Mouse (Mus musculus) lung, embryonic 15.5 days (tissue): ENCODE results near the gene 1700021F07Rik. TPM values are rescaled to one million over a fixed set of nuclear protein-coding genes. Genes with fewer than 3 reads are reported as not detected.

Experiments used
- ATAC-seq: fragments of 200-750 bp; cut with Nextera tagmentation; 2 replicates; pipeline ENCODE4 v1.8.0; 2017; ENCODE audit warnings: moderate number of reproducible peaks, borderline replicate concordance; ENCODE audit not compliant: low FRiP score, low TSS enrichment; ENCODE audit errors: extremely low read depth
- H3K27ac ChIP-seq: fragments of 300-500 bp; sonication (generic); 2 replicates; pipeline ENCODE4 v1.5.1; 2015; ENCODE audit warnings: moderate library complexity, mild to moderate bottlenecking, inconsistent platforms
- H3K27me3 ChIP-seq: fragments of 300-500 bp; sonication (generic); 2 replicates; pipeline ENCODE4 v1.6.1; 2015; ENCODE audit warnings: inconsistent platforms
- H3K36me3 ChIP-seq: fragments of 300-500 bp; sonication (generic); 2 replicates; pipeline ENCODE4 v1.6.1; 2015; ENCODE audit warnings: inconsistent platforms
- H3K4me1 ChIP-seq: fragments of 300-500 bp; sonication (generic); 2 replicates; pipeline ENCODE4 v1.6.1; 2015; ENCODE audit warnings: inconsistent platforms
- H3K4me2 ChIP-seq: fragments of 300-500 bp; sonication (generic); 2 replicates; pipeline ENCODE4 v1.6.1; 2015; ENCODE audit warnings: inconsistent platforms, mild to moderate bottlenecking, moderate library complexity
- H3K4me3 ChIP-seq: fragments of 300-500 bp; sonication (generic); 2 replicates; pipeline ENCODE4 v1.5.1; 2015; ENCODE audit warnings: mild to moderate bottlenecking, inconsistent platforms
- H3K9ac ChIP-seq: fragments of 300-500 bp; sonication (generic); 2 replicates; pipeline ENCODE4 v1.6.1; 2015; ENCODE audit warnings: inconsistent platforms
- H3K9me3 ChIP-seq: fragments of 300-500 bp; sonication (generic); 2 replicates; pipeline ENCODE4 v1.6.1; 2016; ENCODE audit warnings: inconsistent platforms
- WGBS: fragments of 180-500 bp; shearing (Covaris S2); methylation state at CpG from one replicate; pipeline ENCODE4 v1.1.7; 2015; 5-methylcytosine and 5-hydroxymethylcytosine counted together
- polyA plus RNA-seq: library from polyadenylated mRNA; unstranded; fragments of >200 nt; fragmentation: Nextera tagmentation; extraction: Ambion mirVana; gene quantifications from 2 replicates; pipeline ENCODE4 v1.2.1, GENCODE M21; 2015

1700021F07Rik gene
- polyA plus RNA-seq, 1 experiment from 2014 or later: not detected

DNA sequence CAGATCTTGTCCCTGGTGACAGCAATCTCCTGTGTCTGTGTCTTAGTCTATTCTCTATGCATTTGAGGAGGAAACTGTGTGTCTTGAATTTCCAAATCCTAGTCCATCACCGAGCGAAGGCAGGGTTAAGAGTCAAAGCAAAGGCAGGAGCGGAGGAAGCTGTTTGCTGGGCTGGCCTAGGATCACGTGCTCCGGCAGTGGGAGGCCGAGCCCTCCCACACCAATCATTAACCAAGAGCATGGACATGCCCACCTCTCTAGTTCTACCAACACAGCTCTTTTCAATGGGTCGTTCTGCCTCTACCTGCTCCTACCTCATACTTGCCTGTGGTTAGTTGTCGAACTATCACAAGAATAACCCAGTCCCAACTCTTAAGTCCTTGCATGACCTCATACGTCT is 13.5 kb downstream of the 1700021F07Rik start:
- WGBS: 72% methylated on average over 9 of the region's 9 CpGs
- Histone ChIP-seq H3K4me1 (no peaks in the 10 kb centered on the region), H3K4me3 (no peak overlapping the region), H3K36me3 (no peaks in the 10 kb centered on the region), H3K9me3 (no peaks in the 10 kb centered on the region), H3K4me2 (no peak overlapping the region), H3K9ac (no peak overlapping the region), H3K27me3 (no peaks in the 10 kb centered on the region), H3K27ac (no peak overlapping the region)
- no peak for ATAC-seq

DNA sequence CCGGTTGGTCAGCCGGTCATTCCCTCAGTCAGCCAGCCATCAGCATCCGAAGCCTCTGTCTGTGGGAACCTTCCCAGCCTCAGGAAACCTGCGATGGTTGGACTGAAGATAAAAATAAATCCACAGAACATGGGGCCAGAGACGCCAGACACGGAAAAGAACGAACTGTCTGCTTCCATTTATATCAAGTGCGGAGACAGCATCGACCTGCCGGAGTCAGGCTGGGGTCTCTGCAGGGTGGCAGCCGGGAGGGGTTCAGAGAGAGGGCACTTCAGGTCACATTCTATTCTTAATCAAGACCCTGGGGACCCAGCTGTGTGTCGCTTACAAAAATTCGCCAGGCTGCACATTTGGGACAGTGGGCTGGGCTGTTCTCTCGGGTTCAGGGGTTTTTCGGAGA is 17.4 kb downstream of the 1700021F07Rik start:
- Histone ChIP-seq H3K36me3 (no peaks in the 10 kb centered on the region), H3K4me3 (no peak overlapping the region), H3K27ac (no peak overlapping the region), H3K9me3 (no peaks in the 10 kb centered on the region), H3K4me1 (no peaks in the 10 kb centered on the region), H3K27me3 (no peaks in the 10 kb centered on the region), H3K4me2 (no peak overlapping the region), H3K9ac (no peak overlapping the region)
- 44% methylated on average over 15 of the region's 15 CpGs for WGBS
- ATAC-seq: no peak

DNA sequence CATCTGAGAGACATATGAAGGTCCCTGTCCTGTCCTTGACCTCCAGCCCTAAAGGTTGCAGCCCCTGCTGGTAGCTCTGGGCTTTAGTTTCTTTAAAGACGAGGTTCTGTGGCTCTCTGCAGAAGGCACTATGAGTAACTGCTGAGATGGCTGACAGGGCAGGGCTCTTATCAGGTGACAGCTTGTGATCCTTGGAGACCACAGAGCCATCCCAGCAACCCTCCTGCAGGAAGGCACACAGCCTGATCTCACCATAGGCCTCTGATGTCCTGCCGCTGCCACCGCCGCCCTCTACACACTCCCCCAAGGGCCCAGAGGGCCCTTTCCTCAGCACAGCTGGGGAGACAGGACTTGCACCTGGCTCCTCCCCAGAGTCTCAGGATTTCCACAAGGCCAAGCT is 19.4 kb downstream of the 1700021F07Rik start:
- no peaks in the 10 kb centered on the region for H3K27me3 ChIP-seq
- no peak for ATAC-seq
- H3K4me3 ChIP-seq: no peak overlapping the region
- no peak overlapping the region for H3K27ac ChIP-seq
- no peak overlapping the region for H3K9ac ChIP-seq
- no peak overlapping the region for H3K4me2 ChIP-seq
- H3K4me1 ChIP-seq: no peaks in the 10 kb centered on the region
- 61% methylated on average over 4 of the region's 4 CpGs for WGBS
- H3K9me3 ChIP-seq: no peaks in the 10 kb centered on the region
- H3K36me3 ChIP-seq: no peaks in the 10 kb centered on the region

DNA sequence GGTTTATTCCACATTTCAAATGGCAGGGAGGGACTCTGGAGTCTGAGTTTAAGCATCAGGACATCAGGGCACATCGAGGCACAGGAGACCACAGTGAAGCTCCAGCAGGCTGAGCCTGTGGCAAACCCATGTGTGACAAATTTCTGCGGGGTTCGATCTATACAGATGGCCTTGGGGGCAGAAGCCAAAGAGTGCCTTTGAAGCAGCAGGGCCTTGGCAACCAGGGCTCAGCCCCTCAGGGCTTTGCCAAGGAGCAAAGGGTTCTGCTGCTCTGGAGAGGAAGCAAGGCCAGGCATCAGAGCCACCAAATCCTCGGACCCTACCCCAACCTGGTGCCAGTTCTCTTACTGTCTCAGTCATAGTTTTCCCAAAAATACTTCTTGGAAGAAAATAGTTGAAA is 20.3 kb downstream of the 1700021F07Rik start:
- Histone ChIP-seq H3K27ac (no peak overlapping the region), H3K4me2 (no peak overlapping the region), H3K9ac (no peak overlapping the region), H3K4me3 (no peak overlapping the region), H3K9me3 (no peaks in the 10 kb centered on the region), H3K4me1 (no peaks in the 10 kb centered on the region), H3K27me3 (no peaks in the 10 kb centered on the region), H3K36me3 (no peaks in the 10 kb centered on the region)
- no peak for ATAC-seq
- WGBS: 85% methylated on average over 4 of the region's 4 CpGs

DNA sequence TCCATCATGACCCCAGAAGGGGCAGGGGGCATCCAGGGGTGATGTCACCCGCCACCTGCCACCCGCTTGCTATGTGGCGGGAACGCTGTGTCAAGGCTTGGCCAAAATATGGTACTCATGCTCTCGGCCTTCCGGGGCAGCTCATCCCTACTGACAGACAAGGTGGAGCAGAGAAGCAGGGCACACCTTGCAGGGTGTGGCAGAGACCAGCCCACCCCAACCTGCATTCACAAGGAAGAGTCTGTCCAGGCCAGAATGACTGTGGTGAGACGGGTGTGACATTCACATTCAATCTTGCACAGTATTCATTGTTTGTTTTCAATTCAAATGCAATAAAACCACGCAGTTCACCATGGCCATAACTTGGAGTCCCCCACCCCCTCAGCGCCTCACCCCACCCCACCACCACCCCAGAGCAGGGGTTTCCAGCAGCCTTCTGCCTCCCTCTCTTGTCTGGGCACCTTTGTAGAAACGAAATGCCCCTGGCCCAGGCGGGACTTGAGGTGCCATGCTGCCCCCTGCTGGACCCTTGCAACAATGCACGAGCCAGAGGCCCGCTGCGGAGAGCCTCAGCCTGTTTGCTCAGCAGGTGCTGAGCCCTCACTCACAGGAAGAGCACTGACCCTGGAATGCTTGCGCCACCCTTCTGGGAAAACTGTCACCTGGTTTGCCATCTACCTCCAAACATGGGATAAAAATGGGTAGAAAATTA is 23.8 kb downstream of the 1700021F07Rik start:
- Histone ChIP-seq H3K9ac (no peak overlapping the region), H3K9me3 (no peaks in the 10 kb centered on the region), H3K27ac (no peak overlapping the region), H3K4me3 (no peak overlapping the region), H3K27me3 (no peaks in the 10 kb centered on the region), H3K36me3 (no peaks in the 10 kb centered on the region), H3K4me2 (no peak overlapping the region), H3K4me1 (no peaks in the 10 kb centered on the region)
- ATAC-seq: peak; percentile 63; the same call in 1 of the 2 replicates
- 45% methylated on average over 15 of the region's 15 CpGs for WGBS

- WGBS: 65% methylated on average over 10 of the region's 10 CpGs
- H3K36me3 ChIP-seq: no peaks in the 10 kb centered on the region
- H3K27ac ChIP-seq: no peak overlapping the region
- ATAC-seq: no peak
- no peak overlapping the region for H3K4me2 ChIP-seq
- H3K9ac ChIP-seq: no peak overlapping the region
- no peak overlapping the region for H3K4me3 ChIP-seq
- no peaks in the 10 kb centered on the region for H3K4me1 ChIP-seq
- no peaks in the 10 kb centered on the region for H3K9me3 ChIP-seq
- H3K27me3 ChIP-seq: no peaks in the 10 kb centered on the region; the same call in 1 of the 2 replicates
These were observed 26.9 kb downstream of the 1700021F07Rik start for GRCm38 (mm10) chr2:173549236-173549635.

GRCm38 (mm10) chr2:173550681-173551080 is 28.3 kb downstream of the 1700021F07Rik start:
- H3K9me3 ChIP-seq: no peaks in the 10 kb centered on the region
- no peak overlapping the region for H3K4me2 ChIP-seq
- no peaks in the 10 kb centered on the region for H3K4me1 ChIP-seq
- no peak overlapping the region for H3K9ac ChIP-seq
- WGBS: 46% methylated on average over 6 of the region's 6 CpGs
- no peaks in the 10 kb centered on the region for H3K36me3 ChIP-seq
- H3K27me3 ChIP-seq: no peaks in the 10 kb centered on the region; the same call in 1 of the 2 replicates
- no peak overlapping the region for H3K27ac ChIP-seq
- no peak for ATAC-seq
- no peak overlapping the region for H3K4me3 ChIP-seq

DNA sequence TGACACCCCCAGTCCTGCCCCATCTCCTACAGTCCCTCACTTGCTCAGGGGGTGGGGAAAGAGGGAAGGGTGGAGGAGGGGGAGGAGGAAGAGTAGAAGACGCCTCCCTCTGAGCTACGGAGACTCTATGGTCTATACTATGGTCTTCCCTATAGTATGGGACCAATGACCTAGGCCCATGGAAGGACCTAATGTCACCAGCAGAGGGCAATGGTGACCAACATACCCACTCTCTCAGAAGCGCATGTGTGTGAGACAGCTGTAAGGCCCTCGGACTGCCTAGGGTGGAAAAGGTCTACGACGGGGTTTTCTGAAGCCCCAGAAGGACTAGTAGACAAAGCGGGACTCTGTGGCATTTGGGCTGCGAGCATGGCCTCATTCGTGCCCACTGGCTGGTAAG is 31.5 kb downstream of the 1700021F07Rik start:
- no peaks in the 10 kb centered on the region for H3K9me3 ChIP-seq
- ATAC-seq: 0 out of 2 replicates have a peak, but pooled peaks have one; percentile 24
- no peak overlapping the region for H3K27ac ChIP-seq
- H3K27me3 ChIP-seq: no peaks in the 10 kb centered on the region; the same call in 1 of the 2 replicates
- H3K4me2 ChIP-seq: no peak overlapping the region
- no peak overlapping the region for H3K4me3 ChIP-seq
- 42% methylated on average over 9 of the region's 9 CpGs for WGBS
- no peaks in the 10 kb centered on the region for H3K36me3 ChIP-seq
- H3K9ac ChIP-seq: no peak overlapping the region
- peaks cover 4% of the 10 kb centered on the region; the same call in 1 of the 2 replicates for H3K4me1 ChIP-seq

GRCm38 (mm10) chr2:173558754-173559396 is 36.5 kb downstream of the 1700021F07Rik start:
- peak; percentile 75 for ATAC-seq
- Histone ChIP-seq H3K4me3 (no peak overlapping the region), H3K4me1 (peaks cover 7% of the 10 kb centered on the region; the same call in 1 of the 2 replicates), H3K4me2 (no peak overlapping the region), H3K9ac (no peak overlapping the region), H3K27ac (peak overlapping the region; percentile 72), H3K9me3 (no peaks in the 10 kb centered on the region), H3K36me3 (no peaks in the 10 kb centered on the region), H3K27me3 (no peaks in the 10 kb centered on the region; the same call in 1 of the 2 replicates)
- WGBS: 32% methylated on average over 12 of the region's 12 CpGs

DNA sequence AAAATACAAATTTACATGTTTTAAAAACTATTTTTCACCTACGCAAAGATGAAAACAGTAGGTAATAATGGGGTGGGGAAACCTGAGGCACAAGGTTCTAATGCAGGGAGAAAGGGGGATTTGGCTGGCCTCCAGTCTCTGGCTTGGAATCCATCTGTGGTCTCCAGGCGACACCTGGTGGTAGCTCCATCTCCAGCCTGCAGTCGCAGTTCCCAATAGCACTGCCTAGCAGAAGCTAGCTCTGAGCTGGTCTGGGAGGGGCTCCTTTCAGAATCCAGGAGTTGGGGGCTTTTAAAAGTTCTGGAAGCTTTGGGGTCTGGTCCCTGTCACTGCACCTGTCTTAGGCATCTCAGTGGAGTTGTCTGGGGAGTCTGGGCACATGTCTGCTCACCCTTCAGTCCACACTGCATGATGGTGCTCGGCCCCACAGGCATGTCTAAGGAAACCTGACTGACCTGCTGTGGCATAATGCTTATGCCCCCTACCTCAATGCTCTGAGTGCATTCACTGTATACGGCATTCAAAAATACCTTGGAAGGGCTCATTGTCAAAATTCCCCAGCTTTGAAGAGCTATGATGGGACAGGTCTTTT is 39.6 kb downstream of the 1700021F07Rik start:
- H3K4me2 ChIP-seq: no peak overlapping the region
- no peak for ATAC-seq
- H3K27me3 ChIP-seq: no peaks in the 10 kb centered on the region
- H3K9me3 ChIP-seq: no peaks in the 10 kb centered on the region
- peaks cover 7% of the 10 kb centered on the region; the same call in 1 of the 2 replicates for H3K4me1 ChIP-seq
- 40% methylated on average over 5 of the region's 5 CpGs for WGBS
- H3K9ac ChIP-seq: no peak overlapping the region
- no peaks in the 10 kb centered on the region for H3K36me3 ChIP-seq
- no peak overlapping the region for H3K4me3 ChIP-seq
- H3K27ac ChIP-seq: no peak overlapping the region

- H3K27me3 ChIP-seq: no peaks in the 10 kb centered on the region
- no peaks in the 10 kb centered on the region for H3K9me3 ChIP-seq
- H3K36me3 ChIP-seq: no peaks in the 10 kb centered on the region
- 53% methylated on average over 7 of the region's 7 CpGs for WGBS
- no peak for ATAC-seq
- peaks cover 7% of the 10 kb centered on the region; the same call in 1 of the 2 replicates for H3K4me1 ChIP-seq
- H3K27ac ChIP-seq: no peak overlapping the region
- no peak overlapping the region for H3K4me3 ChIP-seq
- no peak overlapping the region for H3K4me2 ChIP-seq
- H3K9ac ChIP-seq: no peak overlapping the region
These were observed 41.0 kb downstream of the 1700021F07Rik start for GRCm38 (mm10) chr2:173563336-173563735.

- Histone ChIP-seq H3K4me3 (no peak overlapping the region), H3K9me3 (no peaks in the 10 kb centered on the region), H3K4me1 (peaks cover 2% of the 10 kb centered on the region; the same call in 1 of the 2 replicates), H3K27me3 (no peaks in the 10 kb centered on the region), H3K36me3 (no peaks in the 10 kb centered on the region), H3K9ac (no peak overlapping the region), H3K4me2 (no peak overlapping the region), H3K27ac (0 out of 2 replicates have a peak overlapping the region, but pooled peaks have one; percentile 10)
- whole genome bisulfite sequencing: 46% methylated on average over 9 of the region's 9 CpGs
- ATAC-seq: no peak
These were observed 41.8 kb downstream of the 1700021F07Rik start for GRCm38 (mm10) chr2:173564179-173564578.
